Mouse (Mus musculus): Measurements from ENCODE around the gene Ptgfr. TPM values are rescaled to one million over a fixed set of nuclear protein-coding genes. Genes with fewer than 3 reads are reported as not detected.

Ptgfr gene
- 2.8 and 4.0 TPM in 2 replicates for polyA plus RNA-seq (2015; fragmentation: Nextera tagmentation; extraction: Ambion mirVana)

GRCm38 (mm10) chr3:151836871-151837680 is at the start of gene Ptgfr:
Ptgfr (minus strand) TSS chr3:151837630.
- peak within 1 kb of the TSS; percentile 48 for H3K4me3 ChIP-seq (replicated peaks; ENCODE audit: low read depth, low read length)
- under 1% methylated on average over 30 of the region's 30 CpGs for WGBS
- ATAC-seq (replicated peaks; ENCODE audit: low FRiP score, low read depth): peak; percentile 79
- H3K36me3 ChIP-seq (ENCODE audit: insufficient read depth, low read length): no peaks in the 10 kb centered on the region
- H3K9ac ChIP-seq (ENCODE audit: low read depth, low read length): peak within 1 kb of the TSS; percentile 41
- peaks cover 6% of the 10 kb centered on the region; the same call in 1 of the 2 replicates for H3K4me1 ChIP-seq (replicated peaks; ENCODE audit: insufficient read depth, low read length)
- H3K4me2 ChIP-seq (ENCODE audit: low read length): peak within 1 kb of the TSS; percentile 97
- no peak within 1 kb of the TSS; the same call in 1 of the 2 replicates for H3K27ac ChIP-seq
- peak; percentile 77 for TF ChIP-seq CTCF (IDR thresholded peaks at IDR 0.05; ENCODE audit: low read depth)
- DNase-seq (ENCODE audit: low spot score): peak; percentile 80
- no peaks in the 10 kb centered on the region for H3K9me3 ChIP-seq (replicated peaks; ENCODE audit: low read length)
- no peaks in the 10 kb centered on the region for H3K27me3 ChIP-seq (ENCODE audit: insufficient read depth, low read length)

GRCm38 (mm10) chr3:151883881-151884280 is 46.5 kb upstream of the Ptgfr start:
- Histone ChIP-seq H3K27me3 (ENCODE audit: insufficient read depth, low read length) (no peaks in the 10 kb centered on the region), H3K4me2 (ENCODE audit: low read length) (no peak overlapping the region), H3K9ac (ENCODE audit: low read depth, low read length) (no peak overlapping the region), H3K4me1 (replicated peaks; ENCODE audit: insufficient read depth, low read length) (no peaks in the 10 kb centered on the region), H3K36me3 (ENCODE audit: insufficient read depth, low read length) (no peaks in the 10 kb centered on the region), H3K27ac (no peak overlapping the region), H3K4me3 (replicated peaks; ENCODE audit: low read depth, low read length) (no peak overlapping the region), H3K9me3 (replicated peaks; ENCODE audit: low read length) (no peaks in the 10 kb centered on the region)
- no peak for TF ChIP-seq CTCF (IDR thresholded peaks at IDR 0.05; ENCODE audit: low read depth)
- ATAC-seq (replicated peaks; ENCODE audit: low FRiP score, low read depth): no peak
- no peak for DNase-seq (ENCODE audit: low spot score)
- 65% methylated on average over 5 of the region's 5 CpGs for WGBS

- 77% methylated on average over 2 of the region's 2 CpGs for WGBS
- H3K9ac ChIP-seq (ENCODE audit: low read depth, low read length): no peak overlapping the region
- no peaks in the 10 kb centered on the region for H3K9me3 ChIP-seq (replicated peaks; ENCODE audit: low read length)
- ATAC-seq (replicated peaks; ENCODE audit: low FRiP score, low read depth): no peak
- H3K36me3 ChIP-seq (ENCODE audit: insufficient read depth, low read length): no peaks in the 10 kb centered on the region
- H3K27me3 ChIP-seq (ENCODE audit: insufficient read depth, low read length): no peaks in the 10 kb centered on the region
- H3K27ac ChIP-seq: no peak overlapping the region
- peak; percentile 20; the same call in 1 of the 2 replicates for TF ChIP-seq CTCF (IDR thresholded peaks at IDR 0.05; ENCODE audit: low read depth)
- H3K4me2 ChIP-seq (ENCODE audit: low read length): no peak overlapping the region
- no peak for DNase-seq (ENCODE audit: low spot score)
- no peaks in the 10 kb centered on the region for H3K4me1 ChIP-seq (replicated peaks; ENCODE audit: insufficient read depth, low read length)
- H3K4me3 ChIP-seq (replicated peaks; ENCODE audit: low read depth, low read length): no peak overlapping the region
Observed at GRCm38 (mm10) chr3:151879981-151880380, 42.6 kb upstream of the Ptgfr start.

GRCm38 (mm10) chr3:151868970-151869369 is 31.5 kb upstream of the Ptgfr start:
- no peak for TF ChIP-seq CTCF (IDR thresholded peaks at IDR 0.05; ENCODE audit: low read depth)
- no peak overlapping the region for H3K4me2 ChIP-seq (ENCODE audit: low read length)
- H3K27me3 ChIP-seq (ENCODE audit: insufficient read depth, low read length): no peaks in the 10 kb centered on the region
- no peaks in the 10 kb centered on the region for H3K36me3 ChIP-seq (ENCODE audit: insufficient read depth, low read length)
- no peak overlapping the region for H3K27ac ChIP-seq
- H3K9me3 ChIP-seq (replicated peaks; ENCODE audit: low read length): no peaks in the 10 kb centered on the region
- ATAC-seq (replicated peaks; ENCODE audit: low FRiP score, low read depth) (no peak), DNase-seq (ENCODE audit: low spot score) (no peak)
- H3K9ac ChIP-seq (ENCODE audit: low read depth, low read length): no peak overlapping the region
- H3K4me1 ChIP-seq (replicated peaks; ENCODE audit: insufficient read depth, low read length): no peaks in the 10 kb centered on the region
- H3K4me3 ChIP-seq (replicated peaks; ENCODE audit: low read depth, low read length): no peak overlapping the region

GRCm38 (mm10) chr3:151851344-151851743 is 13.9 kb upstream of the Ptgfr start:
- Histone ChIP-seq H3K4me1 (replicated peaks; ENCODE audit: insufficient read depth, low read length) (no peaks in the 10 kb centered on the region), H3K36me3 (ENCODE audit: insufficient read depth, low read length) (no peaks in the 10 kb centered on the region), H3K27me3 (ENCODE audit: insufficient read depth, low read length) (no peaks in the 10 kb centered on the region), H3K9me3 (replicated peaks; ENCODE audit: low read length) (no peaks in the 10 kb centered on the region), H3K4me3 (replicated peaks; ENCODE audit: low read depth, low read length) (no peak overlapping the region), H3K9ac (ENCODE audit: low read depth, low read length) (no peak overlapping the region), H3K27ac (no peak overlapping the region), H3K4me2 (ENCODE audit: low read length) (no peak overlapping the region)
- DNase-seq (ENCODE audit: low spot score) (no peak), ATAC-seq (replicated peaks; ENCODE audit: low FRiP score, low read depth) (no peak)
- WGBS: 93% methylated on average over 1 of the region's 1 CpGs
- no peak for TF ChIP-seq CTCF (IDR thresholded peaks at IDR 0.05; ENCODE audit: low read depth)

GRCm38 (mm10) chr3:151850621-151851020 is 13.2 kb upstream of the Ptgfr start:
- H3K27ac ChIP-seq: no peak overlapping the region
- TF ChIP-seq CTCF (IDR thresholded peaks at IDR 0.05; ENCODE audit: low read depth): no peak
- no peak overlapping the region for H3K9ac ChIP-seq (ENCODE audit: low read depth, low read length)
- ATAC-seq (replicated peaks; ENCODE audit: low FRiP score, low read depth) (no peak), DNase-seq (ENCODE audit: low spot score) (no peak)
- H3K4me1 ChIP-seq (replicated peaks; ENCODE audit: insufficient read depth, low read length): no peaks in the 10 kb centered on the region
- no peak overlapping the region for H3K4me2 ChIP-seq (ENCODE audit: low read length)
- H3K9me3 ChIP-seq (replicated peaks; ENCODE audit: low read length): no peaks in the 10 kb centered on the region
- 58% methylated on average over 1 of the region's 1 CpGs for WGBS
- no peak overlapping the region for H3K4me3 ChIP-seq (replicated peaks; ENCODE audit: low read depth, low read length)
- no peaks in the 10 kb centered on the region for H3K36me3 ChIP-seq (ENCODE audit: insufficient read depth, low read length)
- H3K27me3 ChIP-seq (ENCODE audit: insufficient read depth, low read length): no peaks in the 10 kb centered on the region
